13 mouse cellular contexts compared by ENCODE assay signal in genomic region chr19:56277140-56277804, GRCm38 (mm10). TPM values are rescaled to one million over a fixed set of nuclear protein-coding genes. Genes with fewer than 3 reads are reported as not detected.
DNase-seq lines count a peak whose midpoint lies in the region; ATAC-seq and TF ChIP-seq lines count a peak whose summit lies in the region.
"Had no signal": no experiment of that assay in that cellular context is flagged by ENCODE, and none has a peak within 500 bp of the region (broad histone marks: within the 10 kb centered on the region; RNA-seq: fewer than 3 reads in every experiment).

No protein-coding gene starts in this region.

- TF ChIP-seq POLR2A in kidney, adult 2 months (IDR thresholded peaks at IDR 0.05; ENCODE audit: low read depth, low read length) = no peak
- TF ChIP-seq POLR2A in brain, embryonic 14.5 days (IDR thresholded peaks at IDR 0.05; ENCODE audit: borderline replicate concordance, extremely low read depth, insufficient read depth, insufficient read length, poor library complexity, severe bottlenecking) = no peak

- H3K27me3 ChIP-seq in kidney, adult 2 months (replicated peaks; ENCODE audit: control insufficient read depth, insufficient read depth, low read length) = no peaks in the 10 kb centered on the region
- no peaks in the 10 kb centered on the region for H3K27me3 ChIP-seq in midbrain, embryonic 14.5 days (ENCODE audit: control insufficient read depth, insufficient read depth, low read length)
- no peaks in the 10 kb centered on the region for H3K27me3 ChIP-seq in midbrain, embryonic 13.5 days
- no peaks in the 10 kb centered on the region for H3K27me3 ChIP-seq in liver, embryonic 15.5 days
- H3K27me3 ChIP-seq in hindbrain, embryonic 13.5 days = 0 out of 2 replicates have a peak, but pooled peaks cover 4% of the 10 kb centered on the region

- no peak for DNase-seq in kidney, adult 2 months
- no peak for DNase-seq in kidney, postnatal 10 days
- peak; percentile 46 for DNase-seq in midbrain, embryonic 14.5 days
- DNase-seq in brain, embryonic 14.5 days (ENCODE audit: low read depth) = no peak
- no peak for DNase-seq in cerebellum, adult 18-20 months
- DNase-seq: gastrocnemius, postnatal 25 days; heart, postnatal 10 days; lung, postnatal 10 days had no signal

- H3K9me3 ChIP-seq in midbrain, embryonic 14.5 days (ENCODE audit: control insufficient read depth, low read length) = no peaks in the 10 kb centered on the region
- no peaks in the 10 kb centered on the region for H3K9me3 ChIP-seq in midbrain, embryonic 13.5 days
- no peaks in the 10 kb centered on the region for H3K9me3 ChIP-seq in liver, embryonic 15.5 days (replicated peaks)
- no peaks in the 10 kb centered on the region for H3K9me3 ChIP-seq in hindbrain, embryonic 13.5 days
- H3K9me3 ChIP-seq: forebrain, embryonic 12.5 days had no signal

- no peak overlapping the region for H3K9ac ChIP-seq in midbrain, embryonic 14.5 days (replicated peaks; ENCODE audit: low read length)
- no peak overlapping the region for H3K9ac ChIP-seq in midbrain, embryonic 13.5 days (replicated peaks)
- H3K9ac ChIP-seq in liver, embryonic 15.5 days = no peak overlapping the region
- H3K9ac ChIP-seq in hindbrain, embryonic 13.5 days = no peak overlapping the region
- H3K9ac ChIP-seq: forebrain, embryonic 12.5 days had no signal

- no peaks in the 10 kb centered on the region for H3K4me1 ChIP-seq in kidney, adult 2 months (ENCODE audit: control insufficient read depth, insufficient read depth, low read length)
- H3K4me1 ChIP-seq in midbrain, embryonic 14.5 days (ENCODE audit: control insufficient read depth, insufficient read depth, low read length) = no peaks in the 10 kb centered on the region
- H3K4me1 ChIP-seq in midbrain, embryonic 13.5 days (replicated peaks) = no peaks in the 10 kb centered on the region
- peaks cover 20% of the 10 kb centered on the region for H3K4me1 ChIP-seq in liver, embryonic 15.5 days (replicated peaks)
- no peaks in the 10 kb centered on the region for H3K4me1 ChIP-seq in hindbrain, embryonic 13.5 days (replicated peaks)
- H3K4me1 ChIP-seq: forebrain, embryonic 12.5 days had no signal

- no peak for ATAC-seq in midbrain, embryonic 14.5 days (ENCODE audit: low FRiP score, low TSS enrichment)
- ATAC-seq in midbrain, embryonic 13.5 days = no peak
- ATAC-seq in liver, embryonic 15.5 days (ENCODE audit: insufficient read depth) = no peak
- ATAC-seq in hindbrain, embryonic 13.5 days (ENCODE audit: low FRiP score) = no peak
- ATAC-seq: inflammation-experienced regulatory T-cells, adult 6 months had no signal

- H3K36me3 ChIP-seq in kidney, adult 2 months (ENCODE audit: control insufficient read depth, insufficient read depth, low read length) = no peaks in the 10 kb centered on the region
- H3K36me3 ChIP-seq in midbrain, embryonic 14.5 days (ENCODE audit: control insufficient read depth, insufficient read depth, low read length) = no peaks in the 10 kb centered on the region
- H3K36me3 ChIP-seq in midbrain, embryonic 13.5 days = no peaks in the 10 kb centered on the region
- no peaks in the 10 kb centered on the region for H3K36me3 ChIP-seq in liver, embryonic 15.5 days (replicated peaks)
- H3K36me3 ChIP-seq in hindbrain, embryonic 13.5 days = no peaks in the 10 kb centered on the region
- H3K36me3 ChIP-seq: forebrain, embryonic 12.5 days had no signal

- 70% methylated on average over 3 of the region's 3 CpGs for WGBS in kidney, adult 2 months
- 50% methylated on average over 3 of the region's 3 CpGs for WGBS in midbrain, embryonic 14.5 days
- 57% methylated on average over 3 of the region's 3 CpGs for whole genome bisulfite sequencing in midbrain, embryonic 13.5 days
- WGBS in liver, embryonic 15.5 days (ENCODE audit: insufficient replicate concordance) = 49% methylated on average over 3 of the region's 3 CpGs
- WGBS in hindbrain, embryonic 13.5 days = 56% methylated on average over 3 of the region's 3 CpGs

- H3K4me2 ChIP-seq in midbrain, embryonic 14.5 days (ENCODE audit: low read length) = no peak overlapping the region
- H3K4me2 ChIP-seq in midbrain, embryonic 13.5 days (replicated peaks) = no peak overlapping the region
- H3K4me2 ChIP-seq in liver, embryonic 15.5 days = no peak overlapping the region
- H3K4me2 ChIP-seq in hindbrain, embryonic 13.5 days = no peak overlapping the region
- H3K4me2 ChIP-seq: forebrain, embryonic 12.5 days had no signal

- H3K4me3 ChIP-seq in kidney, adult 2 months (ENCODE audit: insufficient read depth, low read depth, low read length) = no peak overlapping the region
- H3K4me3 ChIP-seq in midbrain, embryonic 14.5 days (replicated peaks; ENCODE audit: low read depth, low read length) = no peak overlapping the region
- H3K4me3 ChIP-seq in midbrain, embryonic 13.5 days (replicated peaks) = no peak overlapping the region
- no peak overlapping the region for H3K4me3 ChIP-seq in liver, embryonic 15.5 days (replicated peaks)
- H3K4me3 ChIP-seq in hindbrain, embryonic 13.5 days = no peak overlapping the region
- H3K4me3 ChIP-seq: forebrain, embryonic 12.5 days had no signal

- peak; percentile 65 for TF ChIP-seq CTCF in kidney, adult 2 months (conservative IDR thresholded peaks at IDR 0.05; ENCODE audit: insufficient read depth, insufficient read length, low read depth, low read length)
- peak; percentile 69 for TF ChIP-seq CTCF in brain, embryonic 14.5 days (IDR thresholded peaks at IDR 0.05; ENCODE audit: borderline replicate concordance, extremely low read depth, insufficient read depth, insufficient read length)

- H3K27ac ChIP-seq in kidney, adult 2 months (ENCODE audit: insufficient read depth, low read depth, low read length) = no peak overlapping the region
- no peak overlapping the region for H3K27ac ChIP-seq in midbrain, embryonic 14.5 days (replicated peaks; ENCODE audit: low read depth, low read length)
- no peak overlapping the region for H3K27ac ChIP-seq in midbrain, embryonic 13.5 days
- 0 out of 2 replicates have a peak overlapping the region, but pooled peaks have one; percentile 24 for H3K27ac ChIP-seq in liver, embryonic 15.5 days (replicated peaks)
- no peak overlapping the region for H3K27ac ChIP-seq in hindbrain, embryonic 13.5 days
- H3K27ac ChIP-seq: forebrain, embryonic 12.5 days had no signal

RNA-seq across cellular contexts. Expression of gene Habp2, which starts 9.7 kb away (rescaled TPM):
- 303 and 362 TPM in 2 replicates for polyA plus RNA-seq in kidney, adult 2 months (2012; rRNA removed)
- polyA plus RNA-seq in midbrain, embryonic 14.5 days (2014; fragmentation: Nextera tagmentation; extraction: Ambion mirVana) = not detected in 2 replicates
- 0.09 and 0.19 TPM in 2 replicates for polyA plus RNA-seq in midbrain, embryonic 13.5 days (2015; fragmentation: Nextera tagmentation; extraction: Ambion mirVana)
- polyA plus RNA-seq in brain, embryonic 14.5 days (2012; rRNA removed) = 0.13 TPM in 1 of 2 replicates, not detected in the other
- 61.8 and 70.8 TPM in 2 replicates for polyA plus RNA-seq in liver, embryonic 15.5 days (2015; fragmentation: Nextera tagmentation; extraction: Ambion mirVana)
- polyA plus RNA-seq in hindbrain, embryonic 13.5 days (2015; fragmentation: Nextera tagmentation; extraction: Ambion mirVana) = 0.09 TPM in 1 of 2 replicates, not detected in the other
- polyA plus RNA-seq: forebrain, embryonic 12.5 days had no signal

Comparison
In these comparisons a context has a peak if more than half of its experiments do, and no peak if none do; other contexts are left out.
1. RNA of gene Habp2, which starts 9.7 kb away (polyA plus RNA-seq): 303 to 362 TPM in kidney, adult 2 months and 61.8 to 70.8 TPM in liver, embryonic 15.5 days; 0.09 to 0.19 TPM in midbrain, embryonic 13.5 days, 0.13 TPM in brain, embryonic 14.5 days, 0.09 TPM in hindbrain, embryonic 13.5 days and not detected in midbrain, embryonic 14.5 days; every median in the first group is over 10 times any median in the second.